Mouse (Mus musculus): Measurements from ENCODE around the gene Herc4. TPM values are rescaled to one million over a fixed set of nuclear protein-coding genes. Genes with fewer than 3 reads are reported as not detected.

Gene Herc4
- polyA plus RNA-seq, 1 experiment, result 71.4 TPM

DNA sequence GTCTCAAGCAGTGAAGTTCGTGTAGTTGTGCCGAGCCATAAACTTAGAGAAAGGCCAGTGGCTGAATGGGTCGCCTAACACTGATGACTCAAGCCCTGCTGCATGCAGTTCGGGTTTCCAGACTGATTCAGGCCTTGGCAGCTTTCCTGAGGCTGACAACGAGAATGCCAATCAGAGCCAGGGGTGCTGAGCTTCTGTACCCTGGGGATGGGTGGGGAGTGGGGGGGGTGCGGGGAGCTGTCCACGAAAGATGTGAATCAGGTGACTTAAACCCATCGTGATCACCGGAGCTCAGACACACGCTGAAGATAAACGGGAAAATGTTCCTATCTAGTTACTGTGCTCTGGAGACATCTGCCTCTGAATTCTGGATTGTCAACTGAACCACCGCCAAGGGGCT lies 19.3 kb upstream of the Herc4 start:
- no peaks in the 10 kb centered on the region for H3K27me3 ChIP-seq (ENCODE audit: control insufficient read depth, insufficient read depth, low read length)
- no peak overlapping the region for H3K27ac ChIP-seq (ENCODE audit: control insufficient read depth, insufficient read depth, low read depth, low read length)
- no peaks in the 10 kb centered on the region for H3K4me1 ChIP-seq (ENCODE audit: control insufficient read depth, insufficient read depth, low read length)
- no peaks in the 10 kb centered on the region for H3K36me3 ChIP-seq (ENCODE audit: control insufficient read depth, insufficient read depth, low read length)
- H3K4me3 ChIP-seq (ENCODE audit: control insufficient read depth, low read depth, low read length), result no peak overlapping the region
- TF ChIP-seq CTCF (IDR thresholded peaks at IDR 0.05; ENCODE audit: control insufficient read depth, insufficient read depth, insufficient replicate concordance, low read depth, low read length) (no peak), POLR2A (IDR thresholded peaks at IDR 0.05; ENCODE audit: control insufficient read depth, low read depth, low read length) (no peak)

DNA sequence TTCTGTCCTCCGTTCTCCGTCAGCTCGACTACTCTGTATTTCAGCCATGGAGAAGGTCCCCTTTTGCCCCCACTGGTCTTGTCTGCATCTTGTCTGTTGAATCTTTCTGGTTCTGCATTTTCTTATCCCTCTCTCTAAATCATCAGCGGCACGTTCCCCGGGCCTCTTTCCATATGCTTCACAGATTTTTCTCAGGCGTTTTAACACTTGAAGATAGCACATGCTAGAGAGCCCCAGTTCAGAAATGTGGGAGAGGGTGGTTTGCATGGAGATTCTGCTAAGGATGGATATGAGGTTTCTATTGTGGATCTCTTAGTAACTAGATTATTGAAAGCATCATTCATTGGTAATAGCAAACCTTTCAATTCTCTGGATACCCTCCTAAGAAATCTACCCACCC lies 13.3 kb upstream of the Herc4 start:
- no peaks in the 10 kb centered on the region for H3K27me3 ChIP-seq (ENCODE audit: control insufficient read depth, insufficient read depth, low read length)
- no peak for TF ChIP-seq POLR2A (IDR thresholded peaks at IDR 0.05; ENCODE audit: control insufficient read depth, low read depth, low read length)
- no peak for TF ChIP-seq CTCF (IDR thresholded peaks at IDR 0.05; ENCODE audit: control insufficient read depth, insufficient read depth, insufficient replicate concordance, low read depth, low read length)
- no peak overlapping the region for H3K4me3 ChIP-seq (ENCODE audit: control insufficient read depth, low read depth, low read length)
- H3K4me1 ChIP-seq (ENCODE audit: control insufficient read depth, insufficient read depth, low read length), result no peaks in the 10 kb centered on the region
- no peak overlapping the region for H3K27ac ChIP-seq (ENCODE audit: control insufficient read depth, insufficient read depth, low read depth, low read length)
- H3K36me3 ChIP-seq (ENCODE audit: control insufficient read depth, insufficient read depth, low read length), result no peaks in the 10 kb centered on the region

DNA sequence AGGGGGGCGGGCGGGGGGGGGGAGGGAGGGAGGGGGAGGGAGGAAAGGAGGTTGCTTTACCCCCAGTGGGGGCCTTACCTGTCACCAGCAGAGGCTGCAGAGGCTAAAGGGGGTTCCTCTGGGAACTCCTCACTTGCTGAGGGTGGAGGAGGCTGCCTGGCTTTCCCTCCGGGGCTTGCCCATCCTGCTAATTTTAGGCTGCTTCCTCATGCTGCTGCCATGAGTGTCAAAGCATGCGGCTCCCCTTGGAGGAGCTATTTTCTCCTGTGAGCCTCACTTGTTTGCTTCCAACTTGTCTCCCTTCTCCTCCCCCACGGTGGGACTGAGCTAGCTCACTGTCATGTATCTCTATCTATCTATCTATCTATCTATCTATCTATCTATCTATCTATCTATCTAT lies 12.8 kb upstream of the Herc4 start:
- no peak for TF ChIP-seq POLR2A (IDR thresholded peaks at IDR 0.05; ENCODE audit: control insufficient read depth, low read depth, low read length)
- TF ChIP-seq CTCF (IDR thresholded peaks at IDR 0.05; ENCODE audit: control insufficient read depth, insufficient read depth, insufficient replicate concordance, low read depth, low read length), result no peak
- H3K27me3 ChIP-seq (ENCODE audit: control insufficient read depth, insufficient read depth, low read length), result no peaks in the 10 kb centered on the region
- no peaks in the 10 kb centered on the region for H3K36me3 ChIP-seq (ENCODE audit: control insufficient read depth, insufficient read depth, low read length)
- no peak overlapping the region for H3K27ac ChIP-seq (ENCODE audit: control insufficient read depth, insufficient read depth, low read depth, low read length)
- H3K4me1 ChIP-seq (ENCODE audit: control insufficient read depth, insufficient read depth, low read length), result no peaks in the 10 kb centered on the region
- no peak overlapping the region for H3K4me3 ChIP-seq (ENCODE audit: control insufficient read depth, low read depth, low read length)

DNA sequence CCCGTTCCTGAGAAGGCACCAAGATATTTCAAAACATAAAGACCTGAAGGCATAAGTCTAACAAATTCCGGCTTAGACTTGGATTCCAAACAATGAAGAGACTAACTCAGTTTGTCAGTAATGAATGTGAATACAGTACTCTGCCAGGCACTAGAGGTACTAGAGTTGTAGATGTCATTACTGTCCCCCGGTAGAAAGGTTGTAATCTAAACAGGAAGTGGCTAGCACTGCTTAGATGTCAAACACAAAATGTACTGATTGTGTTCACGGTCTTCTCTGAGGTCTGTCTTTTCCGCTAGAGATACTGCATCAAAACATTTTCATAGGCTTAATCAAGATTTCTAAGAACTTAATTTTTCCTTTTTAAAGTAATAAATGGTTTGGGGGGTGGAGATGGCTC lies 12.0 kb upstream of the Herc4 start:
- no peak for TF ChIP-seq CTCF (IDR thresholded peaks at IDR 0.05; ENCODE audit: control insufficient read depth, insufficient read depth, insufficient replicate concordance, low read depth, low read length)
- TF ChIP-seq POLR2A (IDR thresholded peaks at IDR 0.05; ENCODE audit: control insufficient read depth, low read depth, low read length), result no peak
- no peaks in the 10 kb centered on the region for H3K4me1 ChIP-seq (ENCODE audit: control insufficient read depth, insufficient read depth, low read length)

DNA sequence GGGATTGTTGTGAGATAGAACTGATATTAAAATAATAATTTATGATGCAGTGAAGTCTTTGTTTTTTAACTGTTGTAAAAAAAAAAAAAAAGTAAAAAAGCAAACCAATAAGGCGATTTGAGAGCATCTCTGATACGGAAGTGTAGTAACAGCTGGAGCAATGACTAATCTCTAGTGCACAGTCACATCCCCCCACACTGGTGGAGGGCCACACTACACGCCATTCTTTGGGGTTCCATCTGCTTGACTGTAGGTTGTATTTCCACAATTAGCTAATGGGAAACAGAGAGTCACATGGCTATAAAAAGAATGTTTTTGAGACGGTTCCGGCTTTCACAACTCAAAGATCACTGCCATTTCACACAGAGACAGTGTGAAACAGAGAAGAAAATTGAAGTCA lies 9.5 kb upstream of the Herc4 start:
- Histone ChIP-seq H3K36me3 (ENCODE audit: control insufficient read depth, insufficient read depth, low read length) (no peaks in the 10 kb centered on the region), H3K27ac (ENCODE audit: control insufficient read depth, insufficient read depth, low read depth, low read length) (no peak overlapping the region), H3K4me3 (ENCODE audit: control insufficient read depth, low read depth, low read length) (no peak overlapping the region), H3K27me3 (ENCODE audit: control insufficient read depth, insufficient read depth, low read length) (no peaks in the 10 kb centered on the region), H3K4me1 (ENCODE audit: control insufficient read depth, insufficient read depth, low read length) (no peaks in the 10 kb centered on the region)
- no peak for TF ChIP-seq CTCF (IDR thresholded peaks at IDR 0.05; ENCODE audit: control insufficient read depth, insufficient read depth, insufficient replicate concordance, low read depth, low read length)
- TF ChIP-seq POLR2A (IDR thresholded peaks at IDR 0.05; ENCODE audit: control insufficient read depth, low read depth, low read length), result no peak

More for the DNA sequence above, 12.0 kb upstream of the Herc4 start:
- no peak overlapping the region for H3K4me3 ChIP-seq (ENCODE audit: control insufficient read depth, low read depth, low read length)
- H3K27ac ChIP-seq (ENCODE audit: control insufficient read depth, insufficient read depth, low read depth, low read length), result no peak overlapping the region
- H3K27me3 ChIP-seq (ENCODE audit: control insufficient read depth, insufficient read depth, low read length), result no peaks in the 10 kb centered on the region
- no peaks in the 10 kb centered on the region for H3K36me3 ChIP-seq (ENCODE audit: control insufficient read depth, insufficient read depth, low read length)

DNA sequence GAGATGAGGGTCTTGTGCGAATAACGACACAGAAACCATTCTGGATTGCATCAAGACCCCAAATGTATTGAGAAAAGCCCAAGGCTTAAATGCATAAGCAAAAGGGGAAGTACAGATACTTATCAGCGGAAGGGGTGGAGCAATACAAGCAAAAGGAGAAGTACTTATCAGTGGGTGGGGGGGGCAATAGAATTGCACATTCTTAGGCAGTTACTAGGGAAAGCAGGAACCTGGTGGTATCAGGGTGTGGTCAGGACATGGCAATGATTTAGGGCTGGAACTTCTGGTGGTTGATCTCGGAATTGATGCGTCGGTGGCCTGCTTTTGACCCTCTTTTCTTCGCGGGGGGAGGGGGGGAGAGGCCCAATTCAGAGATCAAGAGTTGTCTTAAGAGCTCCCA lies 7.7 kb upstream of the Herc4 start:
- TF ChIP-seq POLR2A (IDR thresholded peaks at IDR 0.05; ENCODE audit: control insufficient read depth, low read depth, low read length), result no peak
- TF ChIP-seq CTCF (IDR thresholded peaks at IDR 0.05; ENCODE audit: control insufficient read depth, insufficient read depth, insufficient replicate concordance, low read depth, low read length), result no peak
- no peak overlapping the region for H3K4me3 ChIP-seq (ENCODE audit: control insufficient read depth, low read depth, low read length)
- no peaks in the 10 kb centered on the region for H3K36me3 ChIP-seq (ENCODE audit: control insufficient read depth, insufficient read depth, low read length)
- H3K27me3 ChIP-seq (ENCODE audit: control insufficient read depth, insufficient read depth, low read length), result no peaks in the 10 kb centered on the region
- H3K4me1 ChIP-seq (ENCODE audit: control insufficient read depth, insufficient read depth, low read length), result no peaks in the 10 kb centered on the region; the same call in 1 of the 2 replicates
- no peak overlapping the region for H3K27ac ChIP-seq (ENCODE audit: control insufficient read depth, insufficient read depth, low read depth, low read length)

DNA sequence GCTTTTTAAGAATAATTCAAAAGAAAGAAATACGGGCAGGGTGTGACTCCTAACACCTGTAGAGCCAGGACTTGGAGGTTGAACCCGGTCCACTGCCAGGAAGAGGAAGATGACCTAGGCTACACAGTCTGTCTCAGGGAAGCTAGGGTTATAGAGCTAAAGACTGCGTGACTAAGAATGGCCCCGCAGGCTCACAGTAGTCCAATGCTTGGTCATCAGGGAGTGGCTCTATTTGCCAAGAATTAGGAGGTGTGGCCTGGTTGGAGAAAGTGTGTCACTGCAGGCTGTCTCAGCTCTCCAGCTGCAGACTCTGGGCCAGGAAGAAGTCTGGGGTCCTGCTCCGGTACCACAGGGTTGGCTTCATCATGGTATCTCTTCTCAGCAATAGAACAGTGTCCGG lies 6.9 kb upstream of the Herc4 start:
- Histone ChIP-seq H3K4me3 (ENCODE audit: control insufficient read depth, low read depth, low read length) (no peak overlapping the region), H3K27me3 (ENCODE audit: control insufficient read depth, insufficient read depth, low read length) (no peaks in the 10 kb centered on the region), H3K4me1 (ENCODE audit: control insufficient read depth, insufficient read depth, low read length) (no peaks in the 10 kb centered on the region; the same call in 1 of the 2 replicates), H3K27ac (ENCODE audit: control insufficient read depth, insufficient read depth, low read depth, low read length) (no peak overlapping the region), H3K36me3 (ENCODE audit: control insufficient read depth, insufficient read depth, low read length) (no peaks in the 10 kb centered on the region)
- TF ChIP-seq POLR2A (IDR thresholded peaks at IDR 0.05; ENCODE audit: control insufficient read depth, low read depth, low read length) (no peak), CTCF (IDR thresholded peaks at IDR 0.05; ENCODE audit: control insufficient read depth, insufficient read depth, insufficient replicate concordance, low read depth, low read length) (no peak)

DNA sequence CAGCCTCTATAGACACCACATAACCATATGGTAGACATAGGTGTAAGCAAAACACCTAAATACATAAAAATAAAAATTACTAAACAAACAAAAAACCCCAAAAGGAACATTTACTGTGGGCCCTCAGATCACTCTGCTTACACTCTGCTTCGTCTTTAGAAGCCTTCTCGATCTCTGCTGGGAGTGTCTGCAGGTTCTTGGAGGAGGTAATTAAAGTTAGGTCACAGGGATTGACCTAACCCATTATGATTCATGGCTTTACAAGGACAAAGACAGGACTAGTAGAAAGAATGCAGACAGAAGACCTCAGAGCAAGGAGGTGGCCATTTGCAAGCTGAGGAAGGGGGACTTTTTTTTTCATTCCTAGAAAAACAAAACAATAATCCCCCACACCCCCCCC lies 6.4 kb upstream of the Herc4 start:
- Histone ChIP-seq H3K27ac (ENCODE audit: control insufficient read depth, insufficient read depth, low read depth, low read length) (no peak overlapping the region), H3K4me1 (ENCODE audit: control insufficient read depth, insufficient read depth, low read length) (no peaks in the 10 kb centered on the region; the same call in 1 of the 2 replicates), H3K36me3 (ENCODE audit: control insufficient read depth, insufficient read depth, low read length) (no peaks in the 10 kb centered on the region), H3K4me3 (ENCODE audit: control insufficient read depth, low read depth, low read length) (no peak overlapping the region), H3K27me3 (ENCODE audit: control insufficient read depth, insufficient read depth, low read length) (no peaks in the 10 kb centered on the region)
- no peak for TF ChIP-seq POLR2A (IDR thresholded peaks at IDR 0.05; ENCODE audit: control insufficient read depth, low read depth, low read length)
- no peak for TF ChIP-seq CTCF (IDR thresholded peaks at IDR 0.05; ENCODE audit: control insufficient read depth, insufficient read depth, insufficient replicate concordance, low read depth, low read length)
